Comparison of ENCODE assay signal across 9 mouse cellular contexts in the genomic region with DNA sequence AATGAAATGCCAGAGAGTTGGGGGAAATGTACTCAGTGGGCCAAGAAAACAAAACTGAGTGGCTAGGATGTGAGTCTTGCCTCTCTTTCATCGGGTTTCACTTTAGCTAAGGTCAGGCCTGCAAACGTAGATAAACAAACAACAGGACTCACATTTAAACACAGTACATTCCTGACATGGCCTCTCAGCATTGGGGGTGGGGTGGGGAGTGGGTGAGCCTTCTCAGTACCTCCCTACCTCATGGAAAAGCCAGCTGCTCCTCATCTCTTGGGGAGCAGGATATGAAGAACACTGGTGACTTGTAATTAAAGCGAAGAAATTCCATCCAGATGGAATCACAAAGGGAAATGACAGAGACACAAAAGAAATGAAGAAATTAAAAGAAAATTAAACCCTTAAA.
DNase-seq lines count a peak whose midpoint lies in the region.
"Had no signal": no experiment of that assay in that cellular context is flagged by ENCODE, and none has a peak within 500 bp of the region (broad histone marks: within the 10 kb centered on the region; RNA-seq: fewer than 3 reads in every experiment).

No protein-coding gene starts in this region.

- peak; percentile 6 for DNase-seq in heart, adult 8-10 months (ENCODE audit: low spot score)
- no peak for DNase-seq in heart, postnatal 25 days (ENCODE audit: low spot score)
- peak; percentile 38 to 47 for DNase-seq in kidney, postnatal 4 days
- no peak for DNase-seq in kidney, adult 8-10 months
- peak; percentile 31 for DNase-seq in embryo, embryonic 9.5 days (ENCODE audit: extremely low spot score)
- DNase-seq in lung, postnatal 36 days = peak; percentile 8
- no peak for DNase-seq in spleen, postnatal 36 days (ENCODE audit: low spot score in 2 of 2)
- no peak for DNase-seq in left cerebral cortex, postnatal 14 days (ENCODE audit: low spot score in 2 of 2)
- DNase-seq: cerebellum, postnatal 25 days had no signal

- intact Hi-C loops in heart, postnatal 25 days (cut with DNase I) = no loop called here
- intact Hi-C loops in left cerebral cortex, postnatal 14 days (cut with DNase I) = no loop called here

Comparison
In these comparisons a context has a peak if more than half of its experiments do, and no peak if none do; other contexts are left out.
1. DNase-seq: peak in heart, adult 8-10 months (single experiment), kidney, postnatal 4 days (2 of 2), embryo, embryonic 9.5 days (single experiment) and lung, postnatal 36 days (single experiment); none in heart, postnatal 25 days (single experiment), kidney, adult 8-10 months (0 of 2), spleen, postnatal 36 days (0 of 2) and left cerebral cortex, postnatal 14 days (0 of 2).